Mouse (Mus musculus): ENCODE results near the gene Eef1e1. TPM values are rescaled to one million over a fixed set of nuclear protein-coding genes. Genes with fewer than 3 reads are reported as not detected.
A peak's percentile ranks its signal among the peaks of the same experiment; 100 is the strongest.
"Not testable (repeated sequence)": the region's sequence is repeated elsewhere in the genome, so short reads cannot be mapped to it uniquely, and the experiment has no call there.

Gene Eef1e1
- 24.5 and 25.6 TPM in 2 replicates for polyA plus RNA-seq (2015; fragmentation: Nextera tagmentation; extraction: Ambion mirVana)

DNA sequence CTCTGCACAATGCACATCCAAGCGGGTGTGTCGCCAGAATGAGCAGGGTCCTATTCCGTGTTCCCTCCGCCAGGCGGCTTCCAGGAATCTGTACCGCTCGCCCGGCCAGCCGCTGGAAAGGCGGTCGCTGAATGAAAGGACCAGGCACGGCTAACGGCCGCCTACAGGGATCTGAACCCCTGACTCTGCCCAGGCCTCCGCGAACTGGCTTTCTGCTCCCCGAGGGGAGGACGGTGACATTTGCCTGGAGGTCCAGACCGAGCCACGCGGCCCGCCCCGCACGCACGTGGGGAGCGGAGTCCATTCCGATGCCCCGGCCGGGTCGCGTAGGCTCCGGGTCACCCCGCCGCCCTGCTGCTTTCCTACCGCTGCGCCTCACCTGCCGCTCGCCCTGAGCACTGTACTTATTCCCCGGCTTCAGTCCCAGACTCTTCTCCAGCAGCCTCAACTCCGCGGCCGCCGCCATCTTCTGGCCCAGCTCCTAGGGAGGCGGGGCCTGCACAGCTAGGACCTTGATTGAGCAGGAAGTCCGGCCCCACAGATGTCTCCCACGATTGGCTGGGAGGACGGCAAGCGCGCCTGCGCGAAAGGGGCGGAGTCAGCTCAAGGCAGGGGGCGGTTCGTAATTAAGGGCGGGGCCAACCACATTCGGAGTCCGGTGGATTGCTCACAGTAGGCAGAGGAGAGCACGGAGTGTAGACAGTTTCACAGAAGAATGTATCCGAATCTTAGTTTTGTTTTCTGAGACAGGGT is at the start of gene Eef1e1:
TSS of gene Eef1e1 (minus strand) at position 531 of the 753 bp plus-strand sequence.
- under 1% methylated on average over 58 of the region's 59 CpGs for WGBS
- H3K36me3 ChIP-seq (ENCODE audit: control insufficient read depth, insufficient read depth, low read length), result peaks cover 2% of the 10 kb centered on the region; the same call in 1 of the 2 replicates
- H3K9ac ChIP-seq (ENCODE audit: low read length), result peak within 1 kb of the TSS; percentile 79
- DNase-seq (ENCODE audit: low spot score) (peak; percentile 96), ATAC-seq (ENCODE audit: low FRiP score, low TSS enrichment) (peak; percentile 99)
- no peaks in the 10 kb centered on the region for H3K27me3 ChIP-seq (ENCODE audit: control insufficient read depth, insufficient read depth, low read length)
- H3K4me2 ChIP-seq (replicated peaks; ENCODE audit: low read depth), result peak within 1 kb of the TSS; percentile 62
- TF ChIP-seq EP300 (optimal IDR thresholded peaks at IDR 0.05), result no peak
- TF ChIP-seq CTCF (IDR thresholded peaks at IDR 0.05; ENCODE audit: low read depth), result peak; percentile 79
- no peaks in the 10 kb centered on the region for H3K9me3 ChIP-seq (ENCODE audit: control insufficient read depth, low read length)
- peak within 1 kb of the TSS; percentile 82 for H3K27ac ChIP-seq (replicated peaks)
- peaks cover 4% of the 10 kb centered on the region; the same call in 1 of the 2 replicates for H3K4me1 ChIP-seq (replicated peaks; ENCODE audit: control insufficient read depth, insufficient read depth)
- H3K4me3 ChIP-seq (ENCODE audit: low read depth, low read length), result peak within 1 kb of the TSS; percentile 91

DNA sequence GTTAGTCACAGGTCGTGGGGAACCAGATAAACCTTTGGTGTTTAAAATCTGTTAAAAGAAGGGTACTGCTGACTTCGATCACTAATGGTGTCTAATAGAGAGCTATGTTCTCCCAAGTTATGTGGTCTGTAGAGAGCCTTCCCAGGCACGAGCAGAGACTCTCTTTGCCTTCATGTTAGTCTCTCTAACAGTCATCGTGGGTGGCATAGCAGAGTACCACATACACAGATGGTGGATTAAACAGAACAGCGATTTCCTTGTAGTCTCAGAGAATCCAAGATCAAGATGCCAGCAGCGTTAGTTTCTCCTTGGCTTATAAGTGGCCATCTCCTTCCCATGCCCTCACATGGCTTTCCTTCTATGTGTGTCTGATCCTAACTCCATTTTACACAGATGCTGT is 32.0 kb upstream of the Eef1e1 start:
- H3K4me3 ChIP-seq (ENCODE audit: low read depth, low read length), result no peak overlapping the region
- DNase-seq (ENCODE audit: low spot score), result no peak
- H3K27ac ChIP-seq (replicated peaks), result no peak overlapping the region
- 75% methylated on average over 6 of the region's 6 CpGs for WGBS
- no peaks in the 10 kb centered on the region for H3K4me1 ChIP-seq (replicated peaks; ENCODE audit: control insufficient read depth, insufficient read depth)
- TF ChIP-seq EP300 (optimal IDR thresholded peaks at IDR 0.05) (no peak), CTCF (IDR thresholded peaks at IDR 0.05; ENCODE audit: low read depth) (no peak)
- no peak overlapping the region for H3K9ac ChIP-seq (ENCODE audit: low read length)
- H3K27me3 ChIP-seq (ENCODE audit: control insufficient read depth, insufficient read depth, low read length), result no peaks in the 10 kb centered on the region
- no peak for ATAC-seq (ENCODE audit: low FRiP score, low TSS enrichment)
- H3K36me3 ChIP-seq (ENCODE audit: control insufficient read depth, insufficient read depth, low read length), result no peaks in the 10 kb centered on the region
- H3K9me3 ChIP-seq (ENCODE audit: control insufficient read depth, low read length), result no peaks in the 10 kb centered on the region
- no peak overlapping the region for H3K4me2 ChIP-seq (replicated peaks; ENCODE audit: low read depth)

- Histone ChIP-seq H3K4me1 (replicated peaks; ENCODE audit: control insufficient read depth, insufficient read depth) (no peaks in the 10 kb centered on the region), H3K27me3 (ENCODE audit: control insufficient read depth, insufficient read depth, low read length) (no peaks in the 10 kb centered on the region), H3K4me2 (replicated peaks; ENCODE audit: low read depth) (no peak overlapping the region), H3K27ac (replicated peaks) (no peak overlapping the region), H3K36me3 (ENCODE audit: control insufficient read depth, insufficient read depth, low read length) (no peaks in the 10 kb centered on the region), H3K9me3 (ENCODE audit: control insufficient read depth, low read length) (no peaks in the 10 kb centered on the region), H3K4me3 (ENCODE audit: low read depth, low read length) (no peak overlapping the region), H3K9ac (ENCODE audit: low read length) (no peak overlapping the region)
- TF ChIP-seq EP300 (optimal IDR thresholded peaks at IDR 0.05) (no peak), CTCF (IDR thresholded peaks at IDR 0.05; ENCODE audit: low read depth) (peak; percentile 76)
- WGBS, result 45% methylated on average over 3 of the region's 3 CpGs
- DNase-seq (ENCODE audit: low spot score) (peak; percentile 24), ATAC-seq (ENCODE audit: low FRiP score, low TSS enrichment) (no peak)
Observed at GRCm38 (mm10) chr13:38690028-38690427, 31.2 kb upstream of the Eef1e1 start.

- no peaks in the 10 kb centered on the region for H3K4me1 ChIP-seq (replicated peaks; ENCODE audit: control insufficient read depth, insufficient read depth)
- TF ChIP-seq CTCF (IDR thresholded peaks at IDR 0.05; ENCODE audit: low read depth) (no peak), EP300 (optimal IDR thresholded peaks at IDR 0.05) (no peak)
- ATAC-seq (ENCODE audit: low FRiP score, low TSS enrichment) (no peak), DNase-seq (ENCODE audit: low spot score) (no peak)
- H3K9ac ChIP-seq (ENCODE audit: low read length), result no peak overlapping the region
- H3K36me3 ChIP-seq (ENCODE audit: control insufficient read depth, insufficient read depth, low read length), result no peaks in the 10 kb centered on the region
- no peak overlapping the region for H3K4me2 ChIP-seq (replicated peaks; ENCODE audit: low read depth)
- H3K27me3 ChIP-seq (ENCODE audit: control insufficient read depth, insufficient read depth, low read length), result no peaks in the 10 kb centered on the region
- H3K27ac ChIP-seq (replicated peaks), result no peak overlapping the region
- no peak overlapping the region for H3K4me3 ChIP-seq (ENCODE audit: low read depth, low read length)
- 83% methylated on average over 11 of the region's 11 CpGs for WGBS
- H3K9me3 ChIP-seq (ENCODE audit: control insufficient read depth, low read length), result no peaks in the 10 kb centered on the region
Observed at GRCm38 (mm10) chr13:38688761-38689160, 29.9 kb upstream of the Eef1e1 start.

- Histone ChIP-seq H3K9ac (ENCODE audit: low read length) (no peak overlapping the region), H3K4me2 (replicated peaks; ENCODE audit: low read depth) (no peak overlapping the region), H3K4me3 (ENCODE audit: low read depth, low read length) (no peak overlapping the region), H3K4me1 (replicated peaks; ENCODE audit: control insufficient read depth, insufficient read depth) (no peaks in the 10 kb centered on the region), H3K9me3 (ENCODE audit: control insufficient read depth, low read length) (no peaks in the 10 kb centered on the region), H3K27ac (replicated peaks) (no peak overlapping the region), H3K27me3 (ENCODE audit: control insufficient read depth, insufficient read depth, low read length) (no peaks in the 10 kb centered on the region), H3K36me3 (ENCODE audit: control insufficient read depth, insufficient read depth, low read length) (no peaks in the 10 kb centered on the region)
- no peak for ATAC-seq (ENCODE audit: low FRiP score, low TSS enrichment)
- 84% methylated on average over 9 of the region's 9 CpGs for WGBS
- no peak for DNase-seq (ENCODE audit: low spot score)
- TF ChIP-seq CTCF (IDR thresholded peaks at IDR 0.05; ENCODE audit: low read depth) (no peak), EP300 (optimal IDR thresholded peaks at IDR 0.05) (no peak)
Observed at GRCm38 (mm10) chr13:38672336-38672735, 13.5 kb upstream of the Eef1e1 start.

DNA sequence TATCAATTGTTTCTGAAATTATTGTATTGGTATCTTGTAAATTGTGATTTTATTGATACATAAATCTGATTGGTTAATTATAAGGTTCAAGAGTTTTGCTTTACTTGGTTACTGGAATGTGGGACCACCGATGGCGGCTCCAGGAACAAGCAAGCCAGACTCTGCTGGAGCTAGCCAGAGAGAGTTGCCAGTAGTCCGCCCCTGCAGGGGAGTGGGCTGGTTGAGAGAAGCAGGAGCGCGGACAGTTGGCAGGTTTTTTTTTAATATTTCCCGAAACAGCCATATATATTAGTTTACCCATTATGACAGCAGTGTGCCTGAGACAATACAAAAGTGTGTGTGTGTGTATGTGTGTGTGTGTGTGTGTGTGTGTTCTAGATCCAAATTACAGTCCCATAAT is 12.6 kb upstream of the Eef1e1 start:
- H3K27ac ChIP-seq (replicated peaks); ATAC-seq (ENCODE audit: low FRiP score, low TSS enrichment); H3K9me3 ChIP-seq (ENCODE audit: control insufficient read depth, low read length); H3K4me2 ChIP-seq (replicated peaks; ENCODE audit: low read depth); DNase-seq (ENCODE audit: low spot score); H3K4me3 ChIP-seq (ENCODE audit: low read depth, low read length); H3K9ac ChIP-seq (ENCODE audit: low read length); H3K27me3 ChIP-seq (ENCODE audit: control insufficient read depth, insufficient read depth, low read length); H3K4me1 ChIP-seq (replicated peaks; ENCODE audit: control insufficient read depth, insufficient read depth); H3K36me3 ChIP-seq (ENCODE audit: control insufficient read depth, insufficient read depth, low read length): not testable (repeated sequence)
- WGBS, result 86% methylated on average over 6 of the region's 6 CpGs

Measured in stomach, postnatal 0 days (tissue).